Mouse (Mus musculus) cerebellum, adult 9-10 months (tissue): Measurements from ENCODE around the gene Sh3glb1.
"Not testable (repeated sequence)": the region's sequence is repeated elsewhere in the genome, so short reads cannot be mapped to it uniquely, and the experiment has no call there.

ENCODE experiments used
- DNase-seq: peaks from one replicate; pipeline ENCODE4 v3.0.0; 2022

Sh3glb1 gene

GRCm38 (mm10) chr3:144719901-144720747, at the start of gene Sh3glb1:
Sh3glb1 (minus strand) TSS chr3:144720335.
- DNase-seq: peak; percentile 96

DNA sequence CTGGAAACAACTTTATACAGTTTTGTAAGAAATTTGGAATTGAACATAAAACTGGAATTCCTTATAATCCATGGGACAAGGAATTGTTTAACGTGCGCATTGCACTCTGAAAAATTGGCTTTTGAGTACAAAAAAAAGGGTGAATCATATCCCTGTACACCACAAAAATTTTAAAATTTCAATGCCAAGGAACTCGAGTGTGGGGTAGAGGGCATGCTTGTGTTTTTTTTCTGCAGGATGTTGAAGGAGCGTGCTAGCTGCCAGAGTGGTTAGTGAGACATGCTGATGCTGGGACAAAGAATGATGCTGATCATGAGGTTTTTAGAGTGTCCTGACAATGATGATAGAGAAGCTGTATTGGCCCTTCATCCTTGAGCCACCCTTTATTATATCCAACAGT, 45.0 kb upstream of the Sh3glb1 start:
- DNase-seq: no peak

GRCm38 (mm10) chr3:144761454-144761853, 41.3 kb upstream of the Sh3glb1 start:
- no peak for DNase-seq

DNA sequence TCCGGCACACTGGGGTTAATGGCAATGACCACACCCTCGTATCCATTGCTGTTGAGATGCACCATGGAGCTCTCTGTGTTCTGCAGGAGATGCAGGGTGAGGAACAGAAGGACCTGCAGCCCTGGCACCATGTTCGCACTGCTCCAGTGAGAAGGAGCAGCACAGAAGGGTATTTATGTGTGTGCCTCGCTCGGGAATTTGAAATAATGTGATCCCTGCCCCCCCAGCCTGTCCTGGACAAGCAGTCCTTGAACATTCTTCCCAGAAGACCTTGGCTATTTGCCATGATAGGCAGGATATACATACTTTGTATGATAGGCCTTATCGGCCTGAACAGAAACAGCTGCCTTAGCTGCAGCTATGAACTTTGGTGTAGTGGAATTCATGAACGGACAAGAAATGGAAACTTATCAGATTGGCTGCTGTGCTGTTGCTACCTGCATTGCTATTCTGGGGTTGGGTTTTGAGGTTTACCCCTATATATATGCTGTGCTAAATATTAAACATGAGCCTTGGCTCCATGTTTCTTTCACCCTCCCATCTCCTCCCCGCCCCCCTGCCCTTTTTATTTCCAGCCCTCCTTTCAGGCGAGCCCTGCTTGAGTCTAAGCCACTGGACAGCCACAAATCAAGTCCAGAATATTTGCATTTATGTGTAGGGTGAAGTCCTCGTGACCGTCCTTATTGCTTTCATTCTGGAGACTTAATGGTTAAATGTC, 40.6 kb upstream of the Sh3glb1 start, which contains the start of gene Clca3a1:
Gene Clca3a1 (minus strand): TSS at position 386 of the 718 bp plus-strand sequence.
- no peak for DNase-seq

DNA sequence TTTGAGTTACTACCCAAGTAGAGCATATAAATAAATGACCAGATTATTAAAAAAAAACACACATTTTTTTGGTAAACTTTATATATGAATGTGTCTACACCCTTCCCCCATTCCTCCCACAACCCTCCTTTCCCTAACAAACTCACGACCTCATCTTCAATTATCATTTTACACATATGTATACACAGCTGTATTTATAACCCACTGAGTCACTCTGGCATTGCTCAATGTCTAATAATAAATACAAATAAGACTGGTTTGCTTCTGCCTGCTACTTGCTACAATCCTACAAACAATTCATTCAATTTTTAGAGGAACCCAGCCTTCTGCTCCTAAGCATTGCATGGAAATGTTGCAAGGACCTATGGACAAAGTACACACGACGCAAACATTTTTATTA, 39.6 kb upstream of the Sh3glb1 start:
- DNase-seq: no peak

DNA sequence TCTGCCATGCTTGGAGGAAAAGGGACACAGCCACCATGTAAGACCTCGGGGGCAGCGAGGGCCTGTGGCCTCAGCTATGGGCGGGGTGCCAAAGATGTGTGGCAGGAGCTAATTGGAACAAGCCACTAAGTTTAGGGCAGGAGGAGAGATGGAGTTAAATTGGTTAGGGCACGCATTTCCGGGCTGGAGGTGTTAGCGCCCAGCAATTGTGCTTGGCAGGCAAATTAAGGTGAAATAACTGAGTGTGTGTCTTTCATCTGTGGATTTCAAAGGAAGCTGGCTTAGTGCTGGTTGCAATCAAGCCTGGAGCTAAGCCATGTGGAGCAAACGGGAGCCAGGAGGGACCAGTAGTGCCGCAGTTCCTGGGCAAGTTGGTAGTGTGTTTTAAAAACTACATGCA, 36.0 kb upstream of the Sh3glb1 start:
- DNase-seq: not testable (repeated sequence)

DNA sequence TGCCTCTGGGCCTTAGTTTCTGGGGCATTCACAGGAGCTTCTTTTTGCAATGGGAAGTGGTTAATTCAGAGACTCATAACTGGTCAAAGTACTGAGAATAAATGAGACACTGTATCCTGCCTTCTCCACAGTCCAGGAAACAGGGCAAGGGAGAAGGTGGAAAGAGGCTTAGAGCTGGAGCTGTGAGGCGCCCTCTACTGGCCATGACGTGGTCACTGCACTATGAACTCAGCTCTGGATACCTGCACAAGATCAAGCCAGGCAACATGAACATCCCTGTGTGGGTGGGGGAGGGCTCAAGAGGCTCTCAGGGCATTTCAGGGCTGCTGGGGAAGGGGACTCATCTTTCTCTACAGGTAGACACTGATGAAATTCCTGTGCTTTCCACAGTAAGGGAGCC, 33.0 kb upstream of the Sh3glb1 start:
- peak; percentile 8 for DNase-seq

- not testable (repeated sequence) for DNase-seq
These were observed 29.2 kb upstream of the Sh3glb1 start for GRCm38 (mm10) chr3:144749062-144749963.

DNA sequence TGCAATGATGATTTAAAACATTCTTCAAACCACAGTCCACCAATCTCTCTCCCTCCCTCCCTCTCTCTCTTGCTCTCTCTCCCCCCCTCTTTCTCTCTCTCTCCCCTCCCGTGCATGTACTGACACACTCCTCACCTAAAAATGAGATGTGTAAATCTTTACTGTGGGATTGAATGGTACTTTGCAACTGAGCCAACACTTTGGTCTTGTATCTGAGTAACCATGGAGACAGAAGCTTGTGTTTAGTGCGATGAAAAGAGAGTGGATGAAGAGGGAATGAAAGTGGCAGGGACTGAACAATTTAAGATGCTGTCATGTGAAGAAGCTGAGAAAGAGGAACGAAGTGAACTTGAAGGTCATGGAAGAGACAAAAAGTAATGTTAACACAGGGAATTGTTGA, 27.6 kb upstream of the Sh3glb1 start:
- DNase-seq: not testable (repeated sequence)

DNA sequence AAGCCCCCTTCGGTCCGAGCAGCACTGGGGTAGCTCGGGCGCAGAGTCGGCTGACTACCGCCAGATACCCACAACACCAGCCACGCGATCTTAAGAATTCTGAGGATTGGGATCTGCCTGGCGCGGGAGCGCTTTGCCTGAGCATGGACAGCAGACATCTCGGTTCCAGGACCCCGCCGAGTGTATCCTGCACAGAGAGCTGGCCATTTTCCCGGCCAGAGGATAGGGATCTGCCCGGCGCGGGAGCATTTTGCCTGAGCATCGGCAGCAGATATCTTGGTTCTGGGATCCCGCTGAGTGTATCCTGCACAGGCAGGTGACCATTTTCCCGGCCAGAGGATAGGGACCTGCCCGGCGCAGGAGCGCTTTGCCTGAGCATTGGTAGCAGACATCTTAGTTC, 18.3 kb upstream of the Sh3glb1 start:
- not testable (repeated sequence) for DNase-seq

DNA sequence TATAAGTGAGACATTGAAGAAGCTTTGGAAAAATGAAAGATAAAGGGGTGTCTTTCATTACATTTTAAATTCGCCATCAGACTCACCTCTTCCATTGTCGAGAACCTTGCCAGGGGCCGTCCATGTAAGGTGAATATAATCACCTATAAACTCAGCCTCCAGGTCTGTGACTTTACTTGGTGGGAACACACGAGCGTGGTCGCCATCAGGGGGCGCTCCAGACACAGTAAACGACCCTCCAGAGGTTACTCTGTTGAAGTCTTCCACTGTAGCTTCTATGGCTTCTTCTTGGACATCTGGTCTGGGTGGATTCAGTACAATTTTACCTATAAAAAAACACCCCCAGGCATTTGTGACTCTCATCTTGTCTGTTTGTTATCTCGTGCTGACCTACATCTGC, 16.7 kb upstream of the Sh3glb1 start:
- DNase-seq: no peak

- DNase-seq: peak; percentile 73
These were observed 3.3 kb upstream of the Sh3glb1 start for GRCm38 (mm10) chr3:144723455-144723854.

DNA sequence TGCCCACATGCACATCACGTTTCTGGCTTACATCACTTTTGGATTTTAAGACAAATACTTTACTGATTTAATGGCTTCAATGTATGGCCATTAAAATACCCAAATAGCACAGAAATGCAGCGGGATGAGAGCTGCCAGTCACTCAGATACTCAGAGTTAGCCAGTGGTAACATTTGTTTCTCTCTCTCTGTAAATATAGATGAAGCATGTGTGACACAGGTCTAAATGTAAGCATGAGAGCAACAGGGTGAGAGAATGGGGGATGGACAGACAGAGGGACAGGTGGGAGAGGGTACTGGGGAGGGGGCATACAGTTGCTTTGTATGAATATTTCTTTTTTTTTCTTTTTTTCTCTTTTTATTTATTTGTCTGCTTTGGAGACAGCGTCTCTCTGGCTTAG, 2.4 kb upstream of the Sh3glb1 start:
- not testable (repeated sequence) for DNase-seq

DNA sequence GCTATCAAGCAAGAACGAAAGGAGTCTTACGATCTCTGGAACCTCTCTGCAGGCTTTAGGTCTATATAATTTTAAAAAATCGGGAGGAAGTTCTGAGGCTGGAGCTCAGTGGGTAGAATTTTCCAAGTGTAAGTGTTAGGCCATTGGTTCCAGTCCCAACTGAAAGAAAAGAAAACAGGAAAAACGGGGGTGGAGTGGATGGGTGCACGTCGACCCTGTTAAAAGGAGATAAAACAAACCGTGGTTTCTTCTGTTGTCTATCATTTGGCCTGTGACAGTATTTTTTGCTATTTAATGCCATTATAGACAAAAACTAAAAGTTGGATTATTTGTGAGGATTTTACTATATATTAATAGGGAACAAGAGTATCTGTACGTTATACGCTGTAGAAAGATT, 1.7 kb upstream of the Sh3glb1 start:
- DNase-seq: no peak

DNA sequence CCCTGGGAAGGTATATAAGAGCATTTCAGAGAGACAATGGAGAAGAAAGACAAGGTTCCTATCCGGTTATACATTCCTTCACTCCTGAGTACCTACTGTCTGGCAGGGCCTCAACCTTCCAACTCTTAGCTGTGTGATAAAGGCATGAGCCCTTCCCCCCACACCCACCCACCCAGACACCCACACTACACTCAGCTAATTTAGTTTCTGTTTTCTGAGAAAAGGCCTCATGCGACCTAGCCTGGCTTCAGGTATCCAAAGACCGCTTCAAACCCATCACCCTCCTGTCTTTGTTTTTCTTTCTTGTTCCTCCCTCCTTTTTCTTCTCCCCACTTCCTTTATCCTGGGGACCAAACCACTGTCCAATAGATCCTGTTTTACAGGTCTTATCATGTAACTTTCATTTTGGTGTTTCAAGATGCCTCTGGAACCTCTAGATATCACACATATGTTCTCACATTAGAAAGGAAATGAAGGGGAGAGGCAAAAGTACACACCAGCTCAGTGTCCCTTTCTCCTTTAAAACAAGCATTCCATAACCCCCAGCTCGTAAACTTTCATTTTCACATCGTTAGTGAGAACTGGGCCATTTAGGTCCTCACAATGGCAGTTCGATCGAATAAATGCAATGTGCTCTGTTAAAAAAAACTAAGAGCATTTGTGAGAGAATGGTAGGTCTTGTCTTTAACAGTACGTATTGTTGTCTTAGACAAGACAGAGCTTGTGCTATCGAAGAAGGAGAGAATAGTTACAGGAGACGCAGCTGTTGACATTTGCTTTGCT, 1.1 kb upstream of the Sh3glb1 start:
- DNase-seq: peak; percentile 36

DNA sequence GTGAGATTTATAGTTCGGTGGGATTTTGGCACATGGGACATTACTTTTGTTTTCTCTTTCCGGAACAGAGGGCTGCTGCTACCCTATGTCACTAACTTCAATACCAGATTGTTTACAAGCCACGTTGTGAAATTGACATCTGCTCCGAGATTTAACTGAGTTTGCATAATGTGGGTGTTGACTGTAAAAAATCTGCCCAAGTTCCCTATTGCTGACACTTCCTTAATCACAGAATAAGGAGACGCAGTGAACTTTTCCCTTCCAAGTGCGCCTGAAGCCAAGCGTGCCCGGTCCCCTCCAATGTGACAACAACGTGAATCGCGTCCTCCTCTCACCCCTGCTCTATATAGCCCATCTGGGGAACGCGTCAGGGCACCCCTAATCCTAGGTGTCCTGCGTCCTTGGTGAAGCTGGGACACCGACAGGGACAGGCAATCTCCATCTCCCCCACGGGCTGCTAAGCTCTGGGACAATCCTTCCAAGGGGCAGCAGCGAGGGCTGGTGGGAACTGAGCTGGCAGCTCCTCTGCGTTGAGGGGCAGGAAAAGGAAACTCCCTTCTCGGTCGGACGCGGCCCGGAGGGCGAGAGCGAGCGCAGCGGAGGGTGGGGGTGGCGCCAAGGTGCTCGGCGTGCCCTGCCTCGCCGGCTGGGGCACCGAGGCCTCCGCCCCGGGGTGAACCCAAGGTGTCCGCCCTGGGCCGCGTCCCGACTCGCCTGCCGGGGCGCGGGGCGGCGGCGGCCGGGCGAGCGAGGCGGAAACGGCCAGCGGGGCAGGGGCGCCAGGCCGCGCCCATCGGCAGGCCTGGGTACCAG, 841 bp downstream of the Sh3glb1 start:
- DNase-seq: peak; percentile 71

- peak; percentile 52 for DNase-seq
These were observed 1.4 kb downstream of the Sh3glb1 start for GRCm38 (mm10) chr3:144718706-144719087.

GRCm38 (mm10) chr3:144717835-144718234, 2.3 kb downstream of the Sh3glb1 start:
- no peak for DNase-seq

DNA sequence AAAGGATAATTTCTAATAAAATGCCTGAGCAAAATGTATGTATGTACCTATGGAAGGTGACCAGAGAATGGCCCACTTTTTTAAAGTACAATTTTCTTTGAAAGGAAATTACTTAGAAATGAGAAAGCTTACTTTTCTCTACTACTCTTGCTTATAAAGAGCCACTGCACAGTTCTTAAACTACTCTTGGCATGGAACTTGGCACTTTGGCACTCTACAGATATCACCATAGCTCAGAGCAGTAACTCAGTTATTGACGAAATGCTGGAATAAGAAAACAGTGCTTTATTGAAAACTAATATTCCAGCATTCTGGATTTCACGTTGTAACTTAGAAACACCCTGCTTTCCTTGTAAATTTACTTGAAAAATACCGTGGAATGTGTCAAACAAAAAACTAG, 3.0 kb downstream of the Sh3glb1 start:
- DNase-seq: no peak

GRCm38 (mm10) chr3:144715901-144716300, 4.2 kb downstream of the Sh3glb1 start:
- DNase-seq: no peak

DNA sequence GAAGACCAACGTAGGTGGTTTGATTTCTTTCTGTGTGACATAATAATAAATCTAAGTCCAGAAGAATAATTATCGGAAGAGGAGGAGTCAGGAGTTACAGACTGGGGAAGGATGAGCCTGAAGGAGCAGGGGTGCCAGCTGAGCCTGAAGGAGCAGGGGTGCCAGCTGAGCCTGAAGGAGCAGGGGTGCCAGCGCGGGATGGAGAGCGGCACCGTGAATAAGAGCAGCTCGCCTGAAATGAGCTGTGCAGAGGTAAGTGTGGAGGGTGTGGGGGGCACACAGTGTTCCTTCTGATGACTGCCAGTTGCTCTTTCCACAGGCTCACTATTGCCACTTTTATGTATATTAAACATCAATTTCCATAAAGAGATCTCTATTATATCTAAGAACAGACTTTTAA, 5.1 kb downstream of the Sh3glb1 start:
- no peak for DNase-seq
